Comparison of ENCODE assay signal across 24 mouse cellular contexts in the genomic region with DNA sequence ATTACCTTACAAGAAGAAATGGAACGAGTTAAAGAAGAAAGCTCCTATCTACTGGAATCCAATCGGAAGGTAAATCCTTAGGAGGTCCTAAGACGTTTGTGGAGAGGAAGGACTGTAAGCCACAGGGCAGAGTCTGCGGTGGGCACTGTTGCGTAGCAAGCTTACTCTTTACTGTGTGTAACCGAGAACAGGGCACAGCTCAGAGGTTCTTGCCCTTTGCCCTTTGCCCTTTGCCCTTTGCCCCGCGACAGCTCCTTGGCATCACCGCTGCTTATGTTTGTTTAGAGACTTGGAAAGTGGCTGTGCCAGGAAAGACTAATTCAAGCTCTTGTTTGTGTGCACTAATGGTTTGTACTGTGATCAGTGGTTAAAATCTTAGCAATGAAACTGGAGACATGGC. TPM values are rescaled to one million over a fixed set of nuclear protein-coding genes. Genes with fewer than 3 reads are reported as not detected.
DNase-seq lines count a peak whose midpoint lies in the region; ATAC-seq and TF ChIP-seq lines count a peak whose summit lies in the region.
"Had no signal": no experiment of that assay in that cellular context is flagged by ENCODE, and none has a peak within 500 bp of the region (broad histone marks: within the 10 kb centered on the region; RNA-seq: fewer than 3 reads in every experiment).

No protein-coding gene starts in this region.

- no peaks in the 10 kb centered on the region for H3K9me3 ChIP-seq in liver, embryonic 12.5 days (replicated peaks)
- H3K9me3 ChIP-seq in hindbrain, embryonic 11.5 days (ENCODE audit: control insufficient read depth, low read length): no peaks in the 10 kb centered on the region
- no peaks in the 10 kb centered on the region for H3K9me3 ChIP-seq in midbrain, embryonic 11.5 days (ENCODE audit: control insufficient read depth, low read length)
- H3K9me3 ChIP-seq: embryonic facial prominence, embryonic 15.5 days; forebrain, embryonic 15.5 days; heart, embryonic 13.5 days; hindbrain, embryonic 12.5 days; liver, embryonic 13.5 days; lung, embryonic 15.5 days; midbrain, embryonic 15.5 days; neural tube, embryonic 12.5 days had no signal

- peaks cover 10% of the 10 kb centered on the region; the same call in 1 of the 2 replicates for H3K79me2 ChIP-seq in liver, adult 2 months (ENCODE audit: control insufficient read depth, insufficient read depth, low read length)

- TF ChIP-seq POLR2A in liver, adult 2 months (IDR thresholded peaks at IDR 0.05; ENCODE audit: extremely low read depth, insufficient read depth, low read length): no peak

- WGBS in liver, adult 2 months: 24% methylated on average over 9 of the region's 9 CpGs
- 89% methylated on average over 9 of the region's 9 CpGs for whole genome bisulfite sequencing in liver, embryonic 12.5 days (ENCODE audit: insufficient replicate concordance)
- WGBS in hindbrain, embryonic 11.5 days: 72% methylated on average over 9 of the region's 9 CpGs
- WGBS in midbrain, embryonic 11.5 days: 70% methylated on average over 9 of the region's 9 CpGs

- no peaks in the 10 kb centered on the region for H3K27me3 ChIP-seq in liver, adult 2 months (ENCODE audit: control insufficient read depth, insufficient read depth, low read length)
- no peaks in the 10 kb centered on the region for H3K27me3 ChIP-seq in liver, embryonic 12.5 days (replicated peaks)
- H3K27me3 ChIP-seq in hindbrain, embryonic 11.5 days (ENCODE audit: control insufficient read depth, insufficient read depth, low read length): no peaks in the 10 kb centered on the region
- no peaks in the 10 kb centered on the region for H3K27me3 ChIP-seq in midbrain, embryonic 11.5 days (ENCODE audit: control insufficient read depth, insufficient read depth, low read length)
- H3K27me3 ChIP-seq: embryonic facial prominence, embryonic 15.5 days; forebrain, embryonic 15.5 days; heart, embryonic 13.5 days; hindbrain, embryonic 12.5 days; liver, embryonic 13.5 days; lung, embryonic 15.5 days; midbrain, embryonic 15.5 days; neural tube, embryonic 12.5 days had no signal

- DNase-seq in liver, adult 2 months (ENCODE audit: extremely low read depth, low read depth, low spot score): peak; percentile 95
- peak; percentile 88 to 91 for DNase-seq in kidney, adult 8-10 months
- DNase-seq in kidney, postnatal 14 days: peak; percentile 73
- no peak for DNase-seq in hindbrain, embryonic 11.5 days (ENCODE audit: low spot score)
- DNase-seq in gastrocnemius, postnatal 25 days: no peak
- no peak for DNase-seq in midbrain, embryonic 11.5 days (ENCODE audit: low spot score, missing footprints)
- DNase-seq: adrenal gland, postnatal 25 days; cerebellum, adult 9-11 months; gastrocnemius, postnatal 10 days; heart, adult 18-20 months; heart, postnatal 14 days; liver, embryonic 13.5 days; lung, postnatal 36 days; retina, postnatal 1 day; thymus, adult 18-20 months had no signal

- H3K27ac ChIP-seq in liver, adult 2 months (replicated peaks; ENCODE audit: insufficient read depth, low read depth, low read length): peak overlapping the region; percentile 94
- no peak overlapping the region for H3K27ac ChIP-seq in liver, embryonic 12.5 days
- no peak overlapping the region for H3K27ac ChIP-seq in hindbrain, embryonic 11.5 days (ENCODE audit: low read depth, low read length)
- no peak overlapping the region for H3K27ac ChIP-seq in midbrain, embryonic 11.5 days (ENCODE audit: low read depth, low read length)
- H3K27ac ChIP-seq: embryonic facial prominence, embryonic 15.5 days; forebrain, embryonic 15.5 days; hindbrain, embryonic 12.5 days; liver, embryonic 13.5 days; lung, embryonic 15.5 days; midbrain, embryonic 15.5 days; neural tube, embryonic 12.5 days had no signal

- no peak for TF ChIP-seq CTCF in liver, adult 2 months (IDR thresholded peaks at IDR 0.05; ENCODE audit: low read depth, low read length)

- H3K36me3 ChIP-seq in liver, adult 2 months (ENCODE audit: control insufficient read depth, insufficient read depth, low read length): peaks cover 44% of the 10 kb centered on the region
- peaks cover 34% of the 10 kb centered on the region for H3K36me3 ChIP-seq in liver, embryonic 12.5 days
- 0 out of 2 replicates have a peak, but pooled peaks cover 6% of the 10 kb centered on the region for H3K36me3 ChIP-seq in hindbrain, embryonic 11.5 days (ENCODE audit: control insufficient read depth, insufficient read depth, low read length)
- H3K36me3 ChIP-seq in midbrain, embryonic 11.5 days (ENCODE audit: control insufficient read depth, insufficient read depth, low read length): peaks cover 16% of the 10 kb centered on the region

- peaks cover 31% of the 10 kb centered on the region for H3K4me1 ChIP-seq in liver, adult 2 months (ENCODE audit: control insufficient read depth, insufficient read depth, low read length)
- H3K4me1 ChIP-seq in liver, embryonic 12.5 days: peaks cover 18% of the 10 kb centered on the region
- no peaks in the 10 kb centered on the region for H3K4me1 ChIP-seq in hindbrain, embryonic 11.5 days (replicated peaks; ENCODE audit: control insufficient read depth, insufficient read depth, low read length)
- no peaks in the 10 kb centered on the region for H3K4me1 ChIP-seq in midbrain, embryonic 11.5 days (ENCODE audit: control insufficient read depth, insufficient read depth, low read length)
- H3K4me1 ChIP-seq: embryonic facial prominence, embryonic 15.5 days; forebrain, embryonic 15.5 days; hindbrain, embryonic 12.5 days; lung, embryonic 15.5 days; midbrain, embryonic 15.5 days; neural tube, embryonic 12.5 days had no signal

- H3K4me3 ChIP-seq in liver, adult 2 months (ENCODE audit: insufficient read depth, low read depth, low read length): no peak overlapping the region
- no peak overlapping the region for H3K4me3 ChIP-seq in liver, embryonic 12.5 days
- no peak overlapping the region for H3K4me3 ChIP-seq in hindbrain, embryonic 11.5 days (ENCODE audit: low read depth, low read length)
- no peak overlapping the region for H3K4me3 ChIP-seq in midbrain, embryonic 11.5 days (ENCODE audit: low read depth, low read length)
- H3K4me3 ChIP-seq: embryonic facial prominence, embryonic 15.5 days; forebrain, embryonic 15.5 days; heart, embryonic 13.5 days; hindbrain, embryonic 12.5 days; liver, embryonic 13.5 days; lung, embryonic 15.5 days; midbrain, embryonic 15.5 days; neural tube, embryonic 12.5 days had no signal

- no peak overlapping the region for H3K4me2 ChIP-seq in liver, embryonic 12.5 days
- no peak overlapping the region for H3K4me2 ChIP-seq in hindbrain, embryonic 11.5 days (replicated peaks; ENCODE audit: low read depth, low read length)
- no peak overlapping the region for H3K4me2 ChIP-seq in midbrain, embryonic 11.5 days
- H3K4me2 ChIP-seq: embryonic facial prominence, embryonic 15.5 days; forebrain, embryonic 15.5 days; heart, embryonic 13.5 days; hindbrain, embryonic 12.5 days; liver, embryonic 13.5 days; lung, embryonic 15.5 days; midbrain, embryonic 15.5 days; neural tube, embryonic 12.5 days had no signal

- ATAC-seq in liver, embryonic 12.5 days: no peak
- ATAC-seq in hindbrain, embryonic 11.5 days (ENCODE audit: low FRiP score): no peak
- ATAC-seq in midbrain, embryonic 11.5 days (ENCODE audit: low FRiP score): no peak
- ATAC-seq: CD4-positive, CD25-positive, alpha-beta regulatory T cell, adult 4 months; forebrain, embryonic 15.5 days; midbrain, embryonic 15.5 days had no signal

- H3K9ac ChIP-seq in liver, adult 2 months (ENCODE audit: low read depth, low read length): no peak overlapping the region
- no peak overlapping the region for H3K9ac ChIP-seq in liver, embryonic 12.5 days
- H3K9ac ChIP-seq in hindbrain, embryonic 11.5 days (ENCODE audit: low read depth, low read length): no peak overlapping the region
- H3K9ac ChIP-seq in midbrain, embryonic 11.5 days (ENCODE audit: low read length): no peak overlapping the region
- H3K9ac ChIP-seq: embryonic facial prominence, embryonic 15.5 days; forebrain, embryonic 15.5 days; heart, embryonic 13.5 days; hindbrain, embryonic 12.5 days; liver, embryonic 13.5 days; lung, embryonic 15.5 days; midbrain, embryonic 15.5 days; neural tube, embryonic 12.5 days had no signal

RNA-seq across cellular contexts. Expression of a gene that starts 43.5 kb away (rescaled TPM):
- total RNA-seq in liver, adult 2 months (2014; rRNA removed): 54.6 and 57.9 TPM in 2 replicates
- 32.7 and 38.7 TPM in 2 replicates for polyA plus RNA-seq in liver, adult 2 months (2012; rRNA removed)
- polyA plus RNA-seq in liver, embryonic 12.5 days (2016; fragmentation: Nextera tagmentation; extraction: Ambion mirVana): 47.0 and 48.6 TPM in 2 replicates
- 96.5 and 111 TPM in 2 replicates for polyA plus RNA-seq in hindbrain, embryonic 11.5 days (2014; fragmentation: Nextera tagmentation; extraction: Ambion mirVana)
- 100 to 1,000 TPM; 129 to 140 TPM for total RNA-seq in gastrocnemius, postnatal 25 days (2021)
- polyA plus RNA-seq in midbrain, embryonic 11.5 days (2014; fragmentation: Nextera tagmentation; extraction: Ambion mirVana): 102 and 109 TPM in 2 replicates

Comparison
In these comparisons a context has a peak if more than half of its experiments do, and no peak if none do; other contexts are left out.
1. DNase-seq: peak in liver, adult 2 months (single experiment), kidney, adult 8-10 months (2 of 2) and kidney, postnatal 14 days (single experiment); none in hindbrain, embryonic 11.5 days (single experiment), gastrocnemius, postnatal 25 days (single experiment) and midbrain, embryonic 11.5 days (single experiment).